ENCODE assay signal across 9 mouse cellular contexts in the genomic region with DNA sequence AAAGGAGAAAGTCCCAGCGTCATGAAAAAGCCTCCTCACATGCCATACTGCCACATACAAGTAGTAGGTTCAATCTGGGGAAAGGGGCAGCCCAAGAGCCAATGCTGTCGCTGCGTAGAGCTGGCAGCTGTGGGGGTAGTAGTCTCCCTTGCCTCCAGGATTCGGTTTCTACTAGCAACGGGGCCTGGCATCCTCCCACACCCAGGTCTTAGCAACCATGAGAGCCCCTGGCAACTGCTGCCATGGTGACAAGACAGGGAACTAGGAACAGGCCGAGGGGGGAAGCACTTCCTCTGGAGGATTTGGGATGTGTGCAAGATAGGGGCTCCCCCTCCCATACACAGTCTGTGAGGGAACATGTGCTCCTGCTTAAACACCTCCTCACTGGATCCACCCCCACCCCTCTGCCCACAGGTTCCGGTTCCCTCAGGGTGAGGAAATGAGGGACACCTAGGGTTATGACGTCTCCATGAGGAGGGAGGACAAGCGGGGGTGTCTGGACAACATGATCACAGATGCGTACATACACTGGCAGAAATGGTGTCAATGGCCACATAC. TPM values are rescaled to one million over a fixed set of nuclear protein-coding genes. Genes with fewer than 3 reads are reported as not detected.
DNase-seq lines count a peak whose midpoint lies in the region; ATAC-seq and TF ChIP-seq lines count a peak whose summit lies in the region.
"Had no signal": no experiment of that assay in that cellular context is flagged by ENCODE, and none has a peak within 500 bp of the region (broad histone marks: within the 10 kb centered on the region; RNA-seq: fewer than 3 reads in every experiment).

No protein-coding gene starts in this region.

- H3K4me2 ChIP-seq in stomach, postnatal 0 days (replicated peaks; ENCODE audit: low read depth): no peak overlapping the region

- H3K27ac ChIP-seq in hindbrain, embryonic 10.5 days: peak overlapping the region; percentile 59; the same call in 1 of the 2 replicates
- H3K27ac ChIP-seq in stomach, postnatal 0 days (replicated peaks): no peak overlapping the region

- H3K36me3 ChIP-seq in hindbrain, embryonic 10.5 days: no peaks in the 10 kb centered on the region
- no peaks in the 10 kb centered on the region for H3K36me3 ChIP-seq in stomach, postnatal 0 days (ENCODE audit: control insufficient read depth, insufficient read depth, low read length)

- TF ChIP-seq CTCF in stomach, postnatal 0 days (IDR thresholded peaks at IDR 0.05; ENCODE audit: low read depth): no peak

- 50% methylated on average over 10 of the region's 10 CpGs for WGBS in hindbrain, embryonic 10.5 days
- WGBS in stomach, postnatal 0 days: 63% methylated on average over 10 of the region's 10 CpGs

- intact Hi-C loops in left cerebral cortex, postnatal 14 days (cut with DNase I): loop anchor here (2.0 to 5.0 kb wide), 2 partner anchors 30 to 70 kb away; partner anchors contain the start of gene Phf24

- peak; percentile 30 for DNase-seq in CD4-positive, CD25-positive, alpha-beta regulatory T cell, adult 2 months (ENCODE audit: low read depth, low spot score)
- DNase-seq in hindbrain, embryonic 10.5 days (ENCODE audit: low spot score): peak; percentile 80
- DNase-seq in left cerebral cortex, postnatal 14 days (ENCODE audit: low spot score in 2 of 2): peak; percentile 92 to 98
- DNase-seq in right cerebral cortex, postnatal 14 days: peak; percentile 88
- DNase-seq in stomach, postnatal 0 days (ENCODE audit: low spot score): no peak
- DNase-seq in heart, adult 9 months (ENCODE audit: low spot score in 2 of 2): no peak
- DNase-seq in lung, adult 18-20 months: no peak

- H3K27me3 ChIP-seq in hindbrain, embryonic 10.5 days (ENCODE audit: insufficient read depth, poor library complexity, severe bottlenecking): peaks cover 25% of the 10 kb centered on the region
- H3K27me3 ChIP-seq in stomach, postnatal 0 days (ENCODE audit: control insufficient read depth, insufficient read depth, low read length): no peaks in the 10 kb centered on the region

- peaks cover 59% of the 10 kb centered on the region for H3K4me1 ChIP-seq in hindbrain, embryonic 10.5 days (replicated peaks)
- H3K4me1 ChIP-seq in stomach, postnatal 0 days (replicated peaks; ENCODE audit: control insufficient read depth, insufficient read depth): no peaks in the 10 kb centered on the region

- no peak overlapping the region for H3K9ac ChIP-seq in stomach, postnatal 0 days (ENCODE audit: low read length)

- no peak for ATAC-seq in CD4-positive, CD25-positive, alpha-beta regulatory T cell, adult 4 months
- ATAC-seq in stomach, postnatal 0 days (ENCODE audit: low FRiP score, low TSS enrichment): no peak

- no peak for TF ChIP-seq EP300 in stomach, postnatal 0 days (optimal IDR thresholded peaks at IDR 0.05)

- peak overlapping the region; percentile 2; the same call in 1 of the 2 replicates for H3K4me3 ChIP-seq in hindbrain, embryonic 10.5 days
- no peak overlapping the region for H3K4me3 ChIP-seq in stomach, postnatal 0 days (ENCODE audit: low read depth, low read length)

- no peaks in the 10 kb centered on the region for H3K9me3 ChIP-seq in hindbrain, embryonic 10.5 days
- H3K9me3 ChIP-seq in stomach, postnatal 0 days (ENCODE audit: control insufficient read depth, low read length): no peaks in the 10 kb centered on the region

RNA-seq across cellular contexts. Expression of gene Dnajb5, which starts 2.8 kb away (rescaled TPM):
- 1 to 10 TPM; 4.9 to 7.0 TPM for polyA plus RNA-seq in CD4-positive, CD25-positive, alpha-beta regulatory T cell, adult 4 months (2017; shearing (Covaris generic))
- polyA plus RNA-seq in hindbrain, embryonic 10.5 days (2016; fragmentation: Nextera tagmentation; extraction: Ambion mirVana): 14.0 and 17.6 TPM in 2 replicates
- 100 to 1,000 TPM; 225 to 284 TPM for total RNA-seq in left cerebral cortex, postnatal 14 days (2021)
- 9.0 and 9.4 TPM in 2 replicates for polyA plus RNA-seq in stomach, postnatal 0 days (2015; fragmentation: Nextera tagmentation; extraction: Ambion mirVana)

RNA-seq across cellular contexts. Expression of gene 1700022I11Rik, which starts 22.6 kb away (rescaled TPM):
- under 1 TPM in 1 of 2 experiments, not detected in 1; 0.48 TPM for polyA plus RNA-seq in CD4-positive, CD25-positive, alpha-beta regulatory T cell, adult 4 months (2017; shearing (Covaris generic))
- 0.75 and 0.95 TPM in 2 replicates for polyA plus RNA-seq in hindbrain, embryonic 10.5 days (2016; fragmentation: Nextera tagmentation; extraction: Ambion mirVana)
- total RNA-seq in left cerebral cortex, postnatal 14 days (2021): not detected
- 0.41 and 0.46 TPM in 2 replicates for polyA plus RNA-seq in stomach, postnatal 0 days (2015; fragmentation: Nextera tagmentation; extraction: Ambion mirVana)
- total RNA-seq: hematopoietic stem cell, adult 5-6 weeks had no signal

RNA-seq across cellular contexts. Expression of gene Phf24, which starts 30.4 kb away (rescaled TPM):
- polyA plus RNA-seq in CD4-positive, CD25-positive, alpha-beta regulatory T cell, adult 4 months (2017; shearing (Covaris generic)): under 1 TPM in 1 of 2 experiments, not detected in 1; 0.05 TPM
- polyA plus RNA-seq in hindbrain, embryonic 10.5 days (2016; fragmentation: Nextera tagmentation; extraction: Ambion mirVana): 1.6 and 2.5 TPM in 2 replicates
- total RNA-seq in left cerebral cortex, postnatal 14 days (2021): 100 to 1,000 TPM; 328 to 359 TPM
- 6.1 and 6.5 TPM in 2 replicates for polyA plus RNA-seq in stomach, postnatal 0 days (2015; fragmentation: Nextera tagmentation; extraction: Ambion mirVana)
- total RNA-seq: hematopoietic stem cell, adult 5-6 weeks had no signal

RNA-seq across cellular contexts. Expression of gene Vcp, which starts 53.5 kb away (rescaled TPM):
- 100 to 1,000 TPM; 164 to 202 TPM for polyA plus RNA-seq in CD4-positive, CD25-positive, alpha-beta regulatory T cell, adult 4 months (2017; shearing (Covaris generic))
- 600 and 640 TPM in 2 replicates for polyA plus RNA-seq in hindbrain, embryonic 10.5 days (2016; fragmentation: Nextera tagmentation; extraction: Ambion mirVana)
- total RNA-seq in left cerebral cortex, postnatal 14 days (2021): 100 to 1,000 TPM; 223 to 226 TPM
- 280 and 282 TPM in 2 replicates for polyA plus RNA-seq in stomach, postnatal 0 days (2015; fragmentation: Nextera tagmentation; extraction: Ambion mirVana)

Comparison
In these comparisons a context has a peak if more than half of its experiments do, and no peak if none do; other contexts are left out.
1. DNase-seq: peak in CD4-positive, CD25-positive, alpha-beta regulatory T cell, adult 2 months (single experiment), hindbrain, embryonic 10.5 days (single experiment), left cerebral cortex, postnatal 14 days (2 of 2) and right cerebral cortex, postnatal 14 days (single experiment); none in stomach, postnatal 0 days (single experiment), heart, adult 9 months (0 of 2) and lung, adult 18-20 months (0 of 2).